Mouse (Mus musculus) megakaryocyte, embryonic 14.5 days (primary cell): Measurements from ENCODE around the gene Gm45337.
"Not testable (repeated sequence)": the region's sequence is repeated elsewhere in the genome, so short reads cannot be mapped to it uniquely, and the experiment has no call there.

Source experiments
- FLI1 ChIP-seq: IDR thresholded peaks from 2 replicates; pipeline ENCODE4 v1.6.1; 2012; ENCODE audit warnings: low read length, inconsistent platforms, mixed read lengths
- GATA1 ChIP-seq: IDR thresholded peaks from 3 replicates; pipeline ENCODE4 v1.6.1; 2012; ENCODE audit warnings: mixed read lengths, low read length, inconsistent platforms, borderline replicate concordance

DNA sequence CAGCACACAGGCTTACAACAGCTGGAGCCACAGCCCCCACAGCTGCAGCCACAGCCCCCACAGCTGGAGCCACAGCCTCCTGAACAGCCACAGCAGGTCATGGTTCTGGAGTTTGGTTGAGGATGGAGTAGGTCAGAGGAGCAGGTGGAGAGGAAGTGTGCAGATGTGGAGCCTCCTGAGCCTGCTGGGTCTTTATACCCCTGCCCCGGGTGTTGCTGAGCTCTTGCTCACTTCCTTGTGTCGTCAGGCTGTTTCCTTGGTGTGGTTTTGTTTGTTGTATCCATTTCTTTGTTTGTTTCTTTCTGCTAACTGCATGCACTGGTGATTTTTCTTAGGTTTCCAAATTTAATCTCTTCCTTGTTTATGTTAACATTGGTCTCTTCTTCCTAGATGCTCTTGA lies 8.5 kb downstream of the Gm45337 start, which contains the start of gene Gm39115:
- not testable (repeated sequence) for TF ChIP-seq GATA1, FLI1
